Mouse (Mus musculus): ENCODE measurements at regions not wholly inside any gene's neighbourhood (a gene's known extent, or its start where the extent isn't known, plus 50 kb on each side); places are given as distances from the start of the nearest gene placed in this dataset.

DNA sequence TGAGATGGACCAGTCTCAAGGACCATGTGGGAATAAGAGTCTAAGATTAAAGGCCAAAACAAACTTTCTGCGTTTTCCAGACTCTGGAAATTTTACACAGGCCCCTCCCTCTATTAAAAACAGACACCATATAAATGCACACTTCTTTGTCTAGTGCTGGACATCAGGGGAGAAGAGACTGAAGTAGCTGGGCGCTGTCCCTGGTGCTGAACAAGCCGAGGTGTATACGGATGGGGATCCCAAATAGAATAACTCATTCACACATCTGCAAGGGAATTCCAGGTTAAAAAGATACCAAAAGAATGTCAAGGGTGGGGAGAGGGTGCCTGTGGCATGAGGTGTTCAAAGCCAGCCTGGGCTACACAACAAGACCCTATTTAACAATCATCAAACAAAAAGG, 114.9 kb downstream of the Rps15a start:
- 7% methylated on average over 4 of the region's 4 CpGs for WGBS
- Histone ChIP-seq H3K36me3 (ENCODE audit: control insufficient read depth, insufficient read depth, low read length) (no peaks in the 10 kb centered on the region), H3K4me3 (ENCODE audit: insufficient read depth, low read depth, low read length) (no peak overlapping the region), H3K9ac (ENCODE audit: low read depth, low read length) (no peak overlapping the region), H3K4me1 (ENCODE audit: control insufficient read depth, insufficient read depth, low read length) (no peaks in the 10 kb centered on the region), H3K27ac (replicated peaks; ENCODE audit: insufficient read depth, low read depth, low read length) (no peak overlapping the region), H3K79me2 (ENCODE audit: control insufficient read depth, insufficient read depth, low read length) (no peaks in the 10 kb centered on the region), H3K27me3 (ENCODE audit: control insufficient read depth, insufficient read depth, low read length) (no peaks in the 10 kb centered on the region)
- TF ChIP-seq CTCF (IDR thresholded peaks at IDR 0.05; ENCODE audit: low read depth, low read length) (no peak), POLR2A (IDR thresholded peaks at IDR 0.05; ENCODE audit: extremely low read depth, insufficient read depth, low read length) (no peak)
- no peak for DNase-seq (ENCODE audit: extremely low read depth, low read depth, low spot score)

DNA sequence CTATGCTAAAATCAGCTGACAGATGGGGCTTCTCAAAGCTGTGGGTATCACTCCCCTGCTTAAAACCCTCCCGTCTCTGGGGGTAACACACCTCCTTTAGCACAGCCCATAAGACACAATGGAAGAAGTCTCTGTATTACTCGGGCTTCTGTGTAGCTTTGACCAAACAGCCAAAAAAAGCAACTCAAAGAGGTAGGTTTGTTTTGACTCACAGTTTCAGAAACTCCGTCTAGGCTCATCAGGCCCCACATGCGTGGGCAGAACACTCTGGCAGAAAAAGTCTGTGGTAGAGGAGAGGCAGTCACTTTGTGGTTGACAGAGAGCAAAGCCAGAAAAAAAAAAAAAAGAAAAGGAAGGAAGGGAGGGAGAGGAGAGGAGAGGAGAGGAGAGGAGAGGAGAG, 133.8 kb downstream of the Rps15a start:
- H3K4me1 ChIP-seq (ENCODE audit: control insufficient read depth, insufficient read depth, low read length) = no peaks in the 10 kb centered on the region
- no peak for TF ChIP-seq CTCF (IDR thresholded peaks at IDR 0.05; ENCODE audit: low read depth, low read length)
- TF ChIP-seq POLR2A (IDR thresholded peaks at IDR 0.05; ENCODE audit: extremely low read depth, insufficient read depth, low read length) = no peak
- H3K4me3 ChIP-seq (ENCODE audit: insufficient read depth, low read depth, low read length) = no peak overlapping the region
- no peaks in the 10 kb centered on the region for H3K27me3 ChIP-seq (ENCODE audit: control insufficient read depth, insufficient read depth, low read length)
- no peak overlapping the region for H3K9ac ChIP-seq (ENCODE audit: low read depth, low read length)
- H3K27ac ChIP-seq (replicated peaks; ENCODE audit: insufficient read depth, low read depth, low read length) = no peak overlapping the region
- no peaks in the 10 kb centered on the region for H3K36me3 ChIP-seq (ENCODE audit: control insufficient read depth, insufficient read depth, low read length)
- 74% methylated on average over 4 of the region's 4 CpGs for WGBS
- DNase-seq (ENCODE audit: extremely low read depth, low read depth, low spot score) = no peak
- no peaks in the 10 kb centered on the region for H3K79me2 ChIP-seq (ENCODE audit: control insufficient read depth, insufficient read depth, low read length)

DNA sequence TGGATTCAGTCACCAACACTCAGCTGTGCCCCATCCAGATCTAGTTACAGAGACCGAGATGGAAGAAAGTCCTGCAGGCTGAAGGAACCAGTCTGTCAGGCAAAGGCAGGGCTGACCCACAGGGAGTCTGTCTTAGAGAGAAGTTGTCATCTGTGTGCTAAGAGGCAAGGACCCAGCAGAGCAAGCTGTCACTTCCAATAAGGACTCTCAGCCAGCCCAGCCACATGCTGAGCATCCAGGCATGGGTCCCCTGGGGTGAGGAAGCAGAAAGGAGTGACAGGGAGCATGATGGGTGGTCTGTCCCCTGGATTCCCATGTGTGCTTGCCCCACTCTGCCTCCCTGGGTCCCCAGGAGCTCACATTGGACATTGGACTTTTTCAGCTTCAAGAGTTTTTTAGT, 144.8 kb downstream of the Rps15a start:
- H3K79me2 ChIP-seq (ENCODE audit: control insufficient read depth, insufficient read depth, low read length) = no peaks in the 10 kb centered on the region
- no peak overlapping the region for H3K9ac ChIP-seq (ENCODE audit: low read depth, low read length)
- H3K4me3 ChIP-seq (ENCODE audit: insufficient read depth, low read depth, low read length) = no peak overlapping the region
- no peaks in the 10 kb centered on the region for H3K27me3 ChIP-seq (ENCODE audit: control insufficient read depth, insufficient read depth, low read length)
- H3K4me1 ChIP-seq (ENCODE audit: control insufficient read depth, insufficient read depth, low read length) = no peaks in the 10 kb centered on the region
- DNase-seq (ENCODE audit: extremely low read depth, low read depth, low spot score) = no peak
- TF ChIP-seq POLR2A (IDR thresholded peaks at IDR 0.05; ENCODE audit: extremely low read depth, insufficient read depth, low read length) = no peak
- no peak for TF ChIP-seq CTCF (IDR thresholded peaks at IDR 0.05; ENCODE audit: low read depth, low read length)
- no peaks in the 10 kb centered on the region for H3K36me3 ChIP-seq (ENCODE audit: control insufficient read depth, insufficient read depth, low read length)
- H3K27ac ChIP-seq (replicated peaks; ENCODE audit: insufficient read depth, low read depth, low read length) = no peak overlapping the region
- 38% methylated on average over 1 of the region's 1 CpGs for WGBS

DNA sequence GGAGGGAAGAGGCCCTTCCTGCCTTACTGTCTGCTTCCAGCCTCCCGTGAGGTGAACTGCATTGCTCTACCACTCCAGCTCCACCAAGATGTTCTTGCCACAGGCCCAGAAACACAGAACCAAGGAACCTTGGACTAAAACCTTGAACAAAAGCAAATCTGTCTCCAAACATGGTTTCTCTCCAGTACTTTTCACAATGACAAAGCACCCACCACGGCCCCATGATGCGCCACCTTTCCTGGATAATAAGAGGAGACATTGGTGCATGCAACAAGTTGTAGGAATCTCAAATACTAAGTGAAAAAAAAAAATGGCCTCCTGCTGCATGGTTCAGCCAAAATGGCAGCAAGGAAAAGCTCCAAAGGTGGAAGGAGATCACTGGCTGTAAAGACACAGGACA, 172.6 kb downstream of the Rps15a start:
- no peak for TF ChIP-seq POLR2A (IDR thresholded peaks at IDR 0.05; ENCODE audit: extremely low read depth, insufficient read depth, low read length)
- no peak for TF ChIP-seq CTCF (IDR thresholded peaks at IDR 0.05; ENCODE audit: low read depth, low read length)
- no peak for DNase-seq (ENCODE audit: extremely low read depth, low read depth, low spot score)
- 89% methylated on average over 3 of the region's 3 CpGs for WGBS

DNA sequence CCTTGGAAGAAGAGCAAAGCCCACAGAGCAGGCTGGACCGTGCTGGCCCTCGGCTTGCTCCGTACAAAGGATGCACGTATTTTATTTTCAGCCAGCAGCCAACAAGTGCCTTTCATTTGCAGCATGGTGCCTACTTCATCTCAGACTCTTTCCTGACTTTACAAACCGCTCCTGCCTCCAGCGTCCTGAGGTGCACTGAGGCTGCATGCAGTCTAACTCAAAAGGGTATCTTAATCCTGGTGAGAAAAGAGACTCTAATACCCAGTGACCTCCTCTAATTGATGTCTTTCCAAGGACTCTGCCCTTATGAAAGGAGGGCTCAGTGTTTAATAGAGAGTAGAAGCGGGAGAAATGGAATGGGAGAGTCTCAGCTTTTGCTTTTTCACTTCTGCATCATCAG, 176.4 kb downstream of the Rps15a start:
- no peak for DNase-seq (ENCODE audit: extremely low read depth, low read depth, low spot score)
- no peak overlapping the region for H3K27ac ChIP-seq (replicated peaks; ENCODE audit: insufficient read depth, low read depth, low read length)
- no peak overlapping the region for H3K4me3 ChIP-seq (ENCODE audit: insufficient read depth, low read depth, low read length)
- 78% methylated on average over 7 of the region's 7 CpGs for WGBS
- TF ChIP-seq POLR2A (IDR thresholded peaks at IDR 0.05; ENCODE audit: extremely low read depth, insufficient read depth, low read length) (no peak), CTCF (IDR thresholded peaks at IDR 0.05; ENCODE audit: low read depth, low read length) (no peak)
- H3K9ac ChIP-seq (ENCODE audit: low read depth, low read length) = no peak overlapping the region
- H3K79me2 ChIP-seq (ENCODE audit: control insufficient read depth, insufficient read depth, low read length) = no peaks in the 10 kb centered on the region
- no peaks in the 10 kb centered on the region for H3K27me3 ChIP-seq (ENCODE audit: control insufficient read depth, insufficient read depth, low read length)
- no peaks in the 10 kb centered on the region for H3K4me1 ChIP-seq (ENCODE audit: control insufficient read depth, insufficient read depth, low read length)
- H3K36me3 ChIP-seq (ENCODE audit: control insufficient read depth, insufficient read depth, low read length) = no peaks in the 10 kb centered on the region

More for the DNA sequence above, 172.6 kb downstream of the Rps15a start:
- Histone ChIP-seq H3K36me3 (ENCODE audit: control insufficient read depth, insufficient read depth, low read length) (no peaks in the 10 kb centered on the region), H3K4me3 (ENCODE audit: insufficient read depth, low read depth, low read length) (no peak overlapping the region), H3K79me2 (ENCODE audit: control insufficient read depth, insufficient read depth, low read length) (no peaks in the 10 kb centered on the region), H3K27me3 (ENCODE audit: control insufficient read depth, insufficient read depth, low read length) (no peaks in the 10 kb centered on the region), H3K9ac (ENCODE audit: low read depth, low read length) (no peak overlapping the region), H3K27ac (replicated peaks; ENCODE audit: insufficient read depth, low read depth, low read length) (no peak overlapping the region), H3K4me1 (ENCODE audit: control insufficient read depth, insufficient read depth, low read length) (no peaks in the 10 kb centered on the region)

DNA sequence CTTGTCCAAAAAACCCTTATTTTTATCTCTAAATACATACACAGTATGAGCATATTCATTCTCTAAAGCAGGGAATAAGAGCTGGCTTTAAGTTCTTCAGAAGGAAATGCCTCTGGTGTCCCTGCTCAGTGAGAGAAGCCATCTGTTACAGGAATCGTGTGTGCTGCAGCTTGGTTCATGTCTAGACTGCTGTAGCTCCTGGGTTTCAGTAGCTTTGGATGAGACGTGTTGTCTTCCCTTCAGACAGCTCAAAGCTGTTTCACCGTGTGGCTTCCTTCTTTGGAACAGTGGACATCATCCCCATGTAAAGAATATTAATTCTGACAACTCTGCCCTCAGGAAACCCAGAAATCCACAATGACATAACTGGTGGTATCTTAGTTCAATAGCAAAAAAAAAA, 181.1 kb downstream of the Rps15a start:
- DNase-seq (ENCODE audit: extremely low read depth, low read depth, low spot score) = no peak
- Histone ChIP-seq H3K79me2 (ENCODE audit: control insufficient read depth, insufficient read depth, low read length) (no peaks in the 10 kb centered on the region), H3K27me3 (ENCODE audit: control insufficient read depth, insufficient read depth, low read length) (no peaks in the 10 kb centered on the region), H3K4me1 (ENCODE audit: control insufficient read depth, insufficient read depth, low read length) (no peaks in the 10 kb centered on the region), H3K4me3 (ENCODE audit: insufficient read depth, low read depth, low read length) (no peak overlapping the region), H3K36me3 (ENCODE audit: control insufficient read depth, insufficient read depth, low read length) (no peaks in the 10 kb centered on the region), H3K9ac (ENCODE audit: low read depth, low read length) (no peak overlapping the region), H3K27ac (replicated peaks; ENCODE audit: insufficient read depth, low read depth, low read length) (no peak overlapping the region)
- WGBS = 66% methylated on average over 3 of the region's 3 CpGs
- TF ChIP-seq POLR2A (IDR thresholded peaks at IDR 0.05; ENCODE audit: extremely low read depth, insufficient read depth, low read length) (no peak), CTCF (IDR thresholded peaks at IDR 0.05; ENCODE audit: low read depth, low read length) (no peak)
